Mouse (Mus musculus): ENCODE measurements around the gene Fhl3. TPM values are rescaled to one million over a fixed set of nuclear protein-coding genes. Genes with fewer than 3 reads are reported as not detected.
"Not testable (repeated sequence)": the region's sequence is repeated elsewhere in the genome, so short reads cannot be mapped to it uniquely, and the experiment has no call there.

Fhl3 gene
- polyA plus RNA-seq, 1 experiment from 2014 or later: 35.5 TPM

- TF ChIP-seq CTCF (IDR thresholded peaks at IDR 0.05): no peak
- ChIA-PET CTCF (interaction anchor here (1.0 to 1.3 kb wide), 2 partner anchors 10 to 13 kb away, joined by 3 to 4 read pairs; no protein-coding TSS in a partner anchor), POLR2A (interaction anchor here (0.7 to 1.0 kb wide), 2 partner anchors 8 to 16 kb away, joined by 4 to 5 read pairs; no protein-coding TSS in a partner anchor)
- DNase-seq (ENCODE audit: low read depth, low spot score): no peak
- peak; percentile 17 for ATAC-seq
- no peaks in the 10 kb centered on the region for H3K27me3 ChIP-seq
- in situ Hi-C loops (cut with MboI; ENCODE audit: low pct_unique_long_range_greater_than_20kb): no loop called here
Measured at GRCm38 (mm10) chr4:124701052-124701845, 748 bp downstream of the Fhl3 start.

GRCm38 (mm10) chr4:124701916-124702315 lies 1.4 kb downstream of the Fhl3 start:
- CTCF ChIA-PET: interaction anchor here (0.9 to 1.8 kb wide), 3 partner anchors 8 to 17 kb away, joined by 3 to 5 read pairs (median 4); partner anchors contain the start of gene Utp11
- no peak for TF ChIP-seq CTCF (IDR thresholded peaks at IDR 0.05)
- DNase-seq (ENCODE audit: low read depth, low spot score) (no peak), ATAC-seq (no peak)
- in situ Hi-C loops (cut with MboI; ENCODE audit: low pct_unique_long_range_greater_than_20kb): no loop called here
- no peaks in the 10 kb centered on the region for H3K27me3 ChIP-seq
- POLR2A ChIA-PET: interaction anchor here (0.7 kb wide), 1 partner anchor 16 kb away, joined by 5 read pairs; no protein-coding TSS in a partner anchor

GRCm38 (mm10) chr4:124703406-124703805 lies 2.9 kb downstream of the Fhl3 start:
- no peak for DNase-seq (ENCODE audit: low read depth, low spot score)

GRCm38 (mm10) chr4:124703881-124704796 lies 3.6 kb downstream of the Fhl3 start:
- ChIA-PET CTCF (no interaction called here), POLR2A (no interaction called here)
- in situ Hi-C loops (cut with MboI; ENCODE audit: low pct_unique_long_range_greater_than_20kb): no loop called here
- no peaks in the 10 kb centered on the region for H3K27me3 ChIP-seq
- DNase-seq (ENCODE audit: low read depth, low spot score) (no peak), ATAC-seq (no peak)
- TF ChIP-seq CTCF (IDR thresholded peaks at IDR 0.05): no peak

More at GRCm38 (mm10) chr4:124703406-124703805, 2.9 kb downstream of the Fhl3 start:
- CTCF ChIA-PET: interaction anchor here (1.8 kb wide), 1 partner anchor 18 kb away, joined by 5 read pairs; no protein-coding TSS in a partner anchor
- ATAC-seq: no peak
- H3K27me3 ChIP-seq: no peaks in the 10 kb centered on the region
- TF ChIP-seq CTCF (IDR thresholded peaks at IDR 0.05): no peak
- POLR2A ChIA-PET: no interaction called here
- in situ Hi-C loops (cut with MboI; ENCODE audit: low pct_unique_long_range_greater_than_20kb): no loop called here

- in situ Hi-C loops (cut with MboI; ENCODE audit: low pct_unique_long_range_greater_than_20kb): no loop called here
- TF ChIP-seq CTCF (IDR thresholded peaks at IDR 0.05): no peak
- ATAC-seq (no peak), DNase-seq (ENCODE audit: low read depth, low spot score) (no peak)
- CTCF ChIA-PET: no interaction called here
- H3K27me3 ChIP-seq: no peaks in the 10 kb centered on the region
- POLR2A ChIA-PET: interaction anchor here (0.6 kb wide), 1 partner anchor 220 kb away, joined by 5 read pairs; no protein-coding TSS in a partner anchor
Measured at GRCm38 (mm10) chr4:124704797-124705474, 4.4 kb downstream of the Fhl3 start.

- no peaks in the 10 kb centered on the region for H3K27me3 ChIP-seq
- no peak for TF ChIP-seq CTCF (IDR thresholded peaks at IDR 0.05)
- DNase-seq (ENCODE audit: low read depth, low spot score): no peak
- ChIA-PET POLR2A (interaction anchor here (0.6 kb wide), 2 partner anchors 23 to 221 kb away, joined by 4 to 5 read pairs; no protein-coding TSS in a partner anchor), CTCF (no interaction called here)
- in situ Hi-C loops (cut with MboI; ENCODE audit: low pct_unique_long_range_greater_than_20kb): no loop called here
- no peak for ATAC-seq
Measured at GRCm38 (mm10) chr4:124705661-124706269, 5.3 kb downstream of the Fhl3 start.

GRCm38 (mm10) chr4:124707381-124708199 lies 7.1 kb downstream of the Fhl3 start:
- DNase-seq (ENCODE audit: low read depth, low spot score); POLR2A ChIA-PET; ATAC-seq; CTCF ChIA-PET; H3K27me3 ChIP-seq; in situ Hi-C loops (cut with MboI; ENCODE audit: low pct_unique_long_range_greater_than_20kb): not testable (repeated sequence)

- H3K27me3 ChIP-seq; in situ Hi-C loops (cut with MboI; ENCODE audit: low pct_unique_long_range_greater_than_20kb); DNase-seq (ENCODE audit: low read depth, low spot score); CTCF ChIA-PET; ATAC-seq; POLR2A ChIA-PET: not testable (repeated sequence)
Measured at GRCm38 (mm10) chr4:124708200-124708517, 7.7 kb downstream of the Fhl3 start.
